In the genomic region with DNA sequence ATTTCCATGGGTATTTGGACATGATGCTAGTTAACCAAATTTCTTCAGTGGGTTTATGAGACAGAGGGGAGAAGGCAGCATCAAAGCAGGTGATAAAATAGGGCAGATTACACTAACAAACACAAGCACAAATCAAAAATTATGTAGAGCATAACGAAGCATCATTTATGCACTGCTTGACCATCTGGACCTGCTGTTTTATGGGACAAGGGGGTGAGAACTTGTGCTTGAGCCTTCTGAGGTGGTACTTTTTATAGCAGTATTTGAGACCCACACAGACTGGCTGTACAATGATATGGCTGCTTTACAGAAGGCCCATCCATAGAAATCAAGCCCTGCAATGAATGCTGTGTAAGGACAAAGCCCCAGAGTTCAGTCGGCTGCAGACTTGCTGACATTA, we compare ENCODE assay signal across 28 mouse cellular contexts. TPM values are rescaled to one million over a fixed set of nuclear protein-coding genes. Genes with fewer than 3 reads are reported as not detected.
DNase-seq lines count a peak whose midpoint lies in the region; ATAC-seq lines count a peak whose summit lies in the region.
"Had no signal": no experiment of that assay in that cellular context is flagged by ENCODE, and none has a peak within 500 bp of the region (broad histone marks: within the 10 kb centered on the region; RNA-seq: fewer than 3 reads in every experiment).

No protein-coding gene starts in this region.

- H3K4me2 ChIP-seq in hindbrain, embryonic 16.5 days (ENCODE audit: low read length) = no peak overlapping the region
- no peak overlapping the region for H3K4me2 ChIP-seq in hindbrain, embryonic 12.5 days (replicated peaks)
- no peak overlapping the region for H3K4me2 ChIP-seq in neural tube, embryonic 14.5 days (ENCODE audit: low read depth, low read length)
- H3K4me2 ChIP-seq: forebrain, embryonic 13.5 days; heart, embryonic 15.5 days; hindbrain, embryonic 14.5 days; midbrain, embryonic 13.5 days had no signal

- no peak overlapping the region for H3K4me3 ChIP-seq in hindbrain, embryonic 16.5 days (ENCODE audit: low read length)
- no peak overlapping the region for H3K4me3 ChIP-seq in hindbrain, embryonic 12.5 days
- no peak overlapping the region for H3K4me3 ChIP-seq in neural tube, embryonic 14.5 days (ENCODE audit: low read depth, low read length)
- H3K4me3 ChIP-seq: forebrain, embryonic 13.5 days; heart, embryonic 10.5 days; heart, embryonic 15.5 days; midbrain, embryonic 13.5 days had no signal

- no peak overlapping the region for H3K27ac ChIP-seq in hindbrain, embryonic 16.5 days (ENCODE audit: low read depth, low read length)
- H3K27ac ChIP-seq in hindbrain, embryonic 12.5 days = no peak overlapping the region
- no peak overlapping the region for H3K27ac ChIP-seq in neural tube, embryonic 14.5 days (ENCODE audit: low read depth, low read length)
- H3K27ac ChIP-seq: forebrain, embryonic 13.5 days; heart, embryonic 10.5 days; heart, embryonic 15.5 days; hindbrain, embryonic 14.5 days; kidney, postnatal 0 days; liver, embryonic 14.5 days; macrophage; midbrain, embryonic 13.5 days had no signal

- H3K4me1 ChIP-seq in hindbrain, embryonic 16.5 days (ENCODE audit: control insufficient read depth, insufficient read depth, low read depth, low read length) = no peaks in the 10 kb centered on the region
- no peaks in the 10 kb centered on the region for H3K4me1 ChIP-seq in hindbrain, embryonic 12.5 days
- no peaks in the 10 kb centered on the region for H3K4me1 ChIP-seq in neural tube, embryonic 14.5 days (ENCODE audit: control insufficient read depth, insufficient read depth, low read length)
- H3K4me1 ChIP-seq: forebrain, embryonic 13.5 days; heart, embryonic 10.5 days; heart, embryonic 15.5 days; midbrain, embryonic 13.5 days had no signal

- DNase-seq in cerebellum, adult 11-12 months = peak; percentile 21
- peak; percentile 29 for DNase-seq in cerebellum, adult 9-11 months
- no peak for DNase-seq in adrenal gland, postnatal 4 days (ENCODE audit: low spot score in 2 of 2)
- no peak for DNase-seq in adrenal gland, adult 18-20 months (ENCODE audit: low spot score in 2 of 2)
- DNase-seq: adrenal gland, adult 8-10 months; gastrocnemius, postnatal 25 days; heart, adult 11 months; kidney, adult 8-10 months; layer of hippocampus, adult 9-11 months; liver; lung, adult 2 months; lung, postnatal 10 days; retina, postnatal 1 day; right cerebral cortex, postnatal 14 days; thymus, postnatal 14 days had no signal

- no peaks in the 10 kb centered on the region for H3K9me3 ChIP-seq in hindbrain, embryonic 16.5 days (ENCODE audit: control insufficient read depth, low read length)
- no peaks in the 10 kb centered on the region for H3K9me3 ChIP-seq in hindbrain, embryonic 12.5 days (replicated peaks)
- no peaks in the 10 kb centered on the region for H3K9me3 ChIP-seq in neural tube, embryonic 14.5 days (ENCODE audit: control insufficient read depth, low read length)
- H3K9me3 ChIP-seq: forebrain, embryonic 13.5 days; heart, embryonic 10.5 days; heart, embryonic 15.5 days; midbrain, embryonic 13.5 days had no signal

- WGBS in hindbrain, embryonic 16.5 days = 70% methylated on average over 2 of the region's 2 CpGs
- 82% methylated on average over 2 of the region's 2 CpGs for WGBS in hindbrain, embryonic 12.5 days
- 45% methylated on average over 2 of the region's 2 CpGs for WGBS in neural tube, embryonic 14.5 days

- no peaks in the 10 kb centered on the region for H3K27me3 ChIP-seq in hindbrain, embryonic 16.5 days (replicated peaks; ENCODE audit: control insufficient read depth, insufficient read depth, low read length)
- H3K27me3 ChIP-seq in hindbrain, embryonic 12.5 days = no peaks in the 10 kb centered on the region
- H3K27me3 ChIP-seq in neural tube, embryonic 14.5 days (ENCODE audit: control insufficient read depth, insufficient read depth, low read length) = no peaks in the 10 kb centered on the region
- H3K27me3 ChIP-seq: forebrain, embryonic 13.5 days; heart, embryonic 15.5 days; midbrain, embryonic 13.5 days had no signal

- H3K9ac ChIP-seq in hindbrain, embryonic 16.5 days (ENCODE audit: low read depth, low read length) = no peak overlapping the region
- H3K9ac ChIP-seq in hindbrain, embryonic 12.5 days = no peak overlapping the region
- no peak overlapping the region for H3K9ac ChIP-seq in neural tube, embryonic 14.5 days (replicated peaks; ENCODE audit: low read depth, low read length)
- H3K9ac ChIP-seq: forebrain, embryonic 13.5 days; heart, embryonic 15.5 days; hindbrain, embryonic 14.5 days; liver, embryonic 14.5 days; midbrain, embryonic 13.5 days had no signal

- 0 out of 2 replicates have a peak, but pooled peaks have one; percentile 30 for ATAC-seq in hindbrain, embryonic 16.5 days
- no peak for ATAC-seq in hindbrain, embryonic 12.5 days (ENCODE audit: low FRiP score)
- peak; percentile 74; the same call in 1 of the 2 replicates for ATAC-seq in neural tube, embryonic 14.5 days (ENCODE audit: low read depth)
- ATAC-seq: CD4-positive, CD25-positive, alpha-beta regulatory T cell, adult 4 months; forebrain, embryonic 13.5 days; intestine, embryonic 16.5 days; midbrain, embryonic 13.5 days had no signal

- H3K36me3 ChIP-seq in hindbrain, embryonic 16.5 days (ENCODE audit: control insufficient read depth, insufficient read depth, low read length) = no peaks in the 10 kb centered on the region
- H3K36me3 ChIP-seq in hindbrain, embryonic 12.5 days = no peaks in the 10 kb centered on the region
- no peaks in the 10 kb centered on the region for H3K36me3 ChIP-seq in neural tube, embryonic 14.5 days (ENCODE audit: control insufficient read depth, insufficient read depth, low read length)
- H3K36me3 ChIP-seq: heart, embryonic 10.5 days; heart, embryonic 15.5 days; midbrain, embryonic 13.5 days had no signal

RNA-seq across cellular contexts. Expression of a gene that starts 46.9 kb away (rescaled TPM):
- polyA plus RNA-seq in hindbrain, embryonic 16.5 days (2015; fragmentation: Nextera tagmentation; extraction: Ambion mirVana) = 1.8 and 2.1 TPM in 2 replicates
- 1.2 and 3.6 TPM in 2 replicates for polyA plus RNA-seq in hindbrain, embryonic 12.5 days (2016; fragmentation: Nextera tagmentation; extraction: Ambion mirVana)
- polyA plus RNA-seq in neural tube, embryonic 14.5 days (2014; fragmentation: Nextera tagmentation; extraction: Ambion mirVana) = 0.81 TPM in 1 of 2 replicates, not detected in the other
- 10 to 100 TPM; 10.5 to 14.1 TPM for total RNA-seq in adrenal gland, postnatal 4 days (2021)
- 1 to 10 TPM; 2.8 to 8.5 TPM for total RNA-seq in adrenal gland, adult 18-20 months (2021)

Comparison
In these comparisons a context has a peak if more than half of its experiments do, and no peak if none do; other contexts are left out.
1. DNase-seq: peak in cerebellum, adult 11-12 months (single experiment) and cerebellum, adult 9-11 months (single experiment); none in adrenal gland, postnatal 4 days (0 of 2) and adrenal gland, adult 18-20 months (0 of 2).